ENCODE assay signal across 10 mouse cellular contexts in the genomic region with DNA sequence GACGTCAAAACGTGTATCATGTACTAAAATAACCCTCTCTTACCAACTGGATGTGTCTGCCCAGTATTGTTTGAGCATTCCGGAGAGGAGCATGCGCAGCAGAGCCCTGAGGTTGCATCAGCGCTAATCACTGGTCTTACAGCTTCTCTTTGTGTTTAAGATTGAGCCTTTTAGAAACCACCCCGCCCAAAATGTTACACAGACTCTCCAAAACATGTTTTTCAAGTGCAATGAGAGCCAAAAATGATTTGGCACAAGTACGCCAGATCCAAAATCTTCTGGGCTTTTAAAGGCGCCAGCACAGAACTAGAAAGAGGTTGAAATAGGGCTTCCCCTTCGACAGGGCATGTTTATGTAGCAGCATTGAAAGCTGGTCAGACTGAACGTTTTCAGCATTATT.
DNase-seq lines count a peak whose midpoint lies in the region; ATAC-seq lines count a peak whose summit lies in the region.
"Had no signal": no experiment of that assay in that cellular context is flagged by ENCODE, and none has a peak within 500 bp of the region (broad histone marks: within the 10 kb centered on the region; RNA-seq: fewer than 3 reads in every experiment).

No protein-coding gene starts in this region.

- H3K4me2 ChIP-seq in forebrain, embryonic 13.5 days: no peak overlapping the region
- no peak overlapping the region for H3K4me2 ChIP-seq in forebrain, embryonic 11.5 days (ENCODE audit: low read depth, low read length, severe bottlenecking)
- H3K4me2 ChIP-seq: limb, embryonic 13.5 days had no signal

- no peaks in the 10 kb centered on the region for H3K9me3 ChIP-seq in forebrain, embryonic 13.5 days (replicated peaks)
- H3K9me3 ChIP-seq in forebrain, embryonic 11.5 days (ENCODE audit: control insufficient read depth, low read length): no peaks in the 10 kb centered on the region
- H3K9me3 ChIP-seq: hindbrain, embryonic 10.5 days; limb, embryonic 13.5 days had no signal

- no peaks in the 10 kb centered on the region for H3K36me3 ChIP-seq in forebrain, embryonic 13.5 days (ENCODE audit: poor library complexity, severe bottlenecking)
- H3K36me3 ChIP-seq in forebrain, embryonic 11.5 days (ENCODE audit: control insufficient read depth, insufficient read depth, low read length): no peaks in the 10 kb centered on the region
- H3K36me3 ChIP-seq: hindbrain, embryonic 10.5 days; limb, embryonic 13.5 days had no signal

- intact Hi-C loops in gastrocnemius, postnatal 14 days (cut with DNase I; ENCODE audit: low total_unique reads): no loop called here

- H3K27me3 ChIP-seq in forebrain, embryonic 13.5 days: no peaks in the 10 kb centered on the region
- no peaks in the 10 kb centered on the region for H3K27me3 ChIP-seq in forebrain, embryonic 11.5 days (ENCODE audit: control insufficient read depth, insufficient read depth, low read length)
- H3K27me3 ChIP-seq: limb, embryonic 13.5 days had no signal

- peak; percentile 63; the same call in 1 of the 2 replicates for ATAC-seq in forebrain, embryonic 13.5 days
- no peak for ATAC-seq in forebrain, embryonic 11.5 days (replicated peaks; ENCODE audit: low FRiP score)

- no peak overlapping the region for H3K9ac ChIP-seq in forebrain, embryonic 13.5 days
- H3K9ac ChIP-seq in forebrain, embryonic 11.5 days (ENCODE audit: low read length): no peak overlapping the region
- H3K9ac ChIP-seq: limb, embryonic 13.5 days had no signal

- WGBS in forebrain, embryonic 13.5 days: 87% methylated on average over 10 of the region's 10 CpGs
- 85% methylated on average over 10 of the region's 10 CpGs for WGBS in forebrain, embryonic 11.5 days

- H3K4me1 ChIP-seq in forebrain, embryonic 13.5 days: peaks cover 11% of the 10 kb centered on the region
- H3K4me1 ChIP-seq in forebrain, embryonic 11.5 days (replicated peaks; ENCODE audit: control insufficient read depth, insufficient read depth, low read length): no peaks in the 10 kb centered on the region
- H3K4me1 ChIP-seq: limb, embryonic 13.5 days had no signal

- no peak overlapping the region for H3K27ac ChIP-seq in forebrain, embryonic 13.5 days
- no peak overlapping the region for H3K27ac ChIP-seq in forebrain, embryonic 11.5 days (ENCODE audit: low read depth, low read length)
- H3K27ac ChIP-seq: limb, embryonic 13.5 days had no signal

- no peak overlapping the region for H3K4me3 ChIP-seq in forebrain, embryonic 13.5 days
- no peak overlapping the region for H3K4me3 ChIP-seq in forebrain, embryonic 11.5 days (ENCODE audit: low read depth, low read length)
- H3K4me3 ChIP-seq: hindbrain, embryonic 10.5 days; limb, embryonic 13.5 days had no signal

- no peak for DNase-seq in forebrain, embryonic 11.5 days (ENCODE audit: low spot score)
- peak; percentile 50 for DNase-seq in NIH3T3 (ENCODE audit: low read depth)
- peak; percentile 32 for DNase-seq in gastrocnemius, postnatal 14 days
- DNase-seq in lung, adult 18-20 months: peak; percentile 70 to 88
- no peak for DNase-seq in kidney, adult 11 months
- DNase-seq in testis, postnatal 14 days (ENCODE audit: low spot score): no peak
- no peak for DNase-seq in retina, embryonic 14.5 days (ENCODE audit: low spot score)

Comparison
In these comparisons a context has a peak if more than half of its experiments do, and no peak if none do; other contexts are left out.
1. DNase-seq: peak in NIH3T3 (single experiment), gastrocnemius, postnatal 14 days (single experiment) and lung, adult 18-20 months (2 of 2); none in forebrain, embryonic 11.5 days (single experiment), kidney, adult 11 months (single experiment), testis, postnatal 14 days (single experiment) and retina, embryonic 14.5 days (single experiment).